Mouse (Mus musculus) ovary, adult 18-20 months (tissue): ENCODE measurements around the gene Csf2ra.
"Not testable (repeated sequence)": the region's sequence is repeated elsewhere in the genome, so short reads cannot be mapped to it uniquely, and the experiment has no call there.

ENCODE experiments used
- DNase-seq: peaks from one replicate; pipeline ENCODE4 v3.0.0; 2022; ENCODE audit warnings: low spot score, mixed read lengths

The Csf2ra gene

DNA sequence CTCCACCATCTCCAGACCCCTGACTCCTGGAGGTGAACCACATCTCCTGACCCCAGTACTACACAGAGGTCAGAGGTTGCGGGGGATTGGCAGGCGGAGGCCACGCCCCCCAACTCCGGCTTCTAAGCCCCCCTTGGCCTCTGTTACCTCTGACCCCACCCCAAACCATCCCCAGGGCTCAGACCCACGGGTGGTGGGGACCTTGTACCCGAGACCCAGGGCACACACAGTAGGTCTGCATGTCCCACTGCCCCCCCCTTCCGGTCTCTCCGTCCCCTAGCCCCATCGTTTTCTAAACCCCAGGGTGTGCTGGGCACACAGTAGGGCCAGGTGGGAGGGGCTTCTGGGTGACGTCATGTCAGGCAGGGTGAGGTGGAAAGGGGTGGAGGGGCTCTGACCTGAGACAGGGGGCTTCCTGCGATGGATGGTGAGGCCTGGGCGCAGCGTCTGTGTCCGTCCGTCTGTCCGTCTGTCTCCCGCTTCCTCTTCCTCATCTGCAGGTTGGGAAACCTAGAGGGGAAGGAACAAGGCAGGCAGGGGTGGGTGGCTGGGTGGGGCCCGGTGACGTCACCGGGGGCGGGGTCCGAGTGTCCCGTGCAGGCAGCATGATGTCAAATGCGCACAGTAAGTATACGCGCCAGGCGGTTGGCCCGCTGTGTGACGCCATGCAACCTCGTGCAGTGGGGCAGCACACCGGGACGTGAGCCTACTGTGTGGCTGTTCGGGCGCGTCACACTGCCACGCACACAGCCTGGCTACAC is at the start of gene Csf2ra:
TSS of gene Csf2ra (minus strand) at position 489 of the 761 bp plus-strand sequence.
- DNase-seq: no peak

DNA sequence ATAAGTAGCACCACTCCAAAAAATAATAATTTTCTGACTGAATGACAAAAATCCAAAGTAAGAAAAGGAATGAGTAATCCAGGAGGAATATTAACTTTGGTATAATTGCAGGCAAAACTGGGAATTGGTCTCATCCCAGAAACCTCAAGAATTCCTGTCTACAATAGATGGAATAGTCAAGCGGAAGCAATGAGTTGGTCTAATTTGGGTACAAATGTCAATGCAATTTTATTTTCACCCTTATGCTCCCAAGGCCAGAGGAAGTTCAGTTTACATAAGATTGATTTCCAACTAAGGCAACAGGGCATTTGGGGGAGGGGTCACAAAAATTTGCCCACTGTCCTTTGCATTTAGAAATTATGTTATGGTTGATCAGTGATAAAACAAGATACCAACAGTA is 47.2 kb upstream of the Csf2ra start:
- DNase-seq: no peak

DNA sequence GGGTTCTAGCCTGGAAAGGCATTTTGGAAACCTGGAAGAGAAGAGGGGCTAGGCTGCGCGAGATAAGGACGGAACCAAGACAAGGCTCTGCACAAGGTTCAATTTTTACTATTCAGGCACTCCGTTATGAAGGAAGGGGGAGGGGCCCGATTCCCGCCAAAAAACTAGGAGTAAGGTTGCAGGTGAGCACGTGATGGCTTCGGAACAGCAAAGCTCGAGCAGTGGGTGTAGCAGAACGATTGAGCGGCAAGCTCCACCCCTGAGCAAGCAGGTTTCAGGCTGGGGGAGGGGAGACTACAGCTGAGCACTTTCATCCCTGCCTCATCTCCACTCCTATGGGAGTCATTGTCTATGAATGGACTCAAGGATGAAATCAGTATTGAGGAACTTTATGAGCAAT is 40.9 kb upstream of the Csf2ra start:
- not testable (repeated sequence) for DNase-seq

DNA sequence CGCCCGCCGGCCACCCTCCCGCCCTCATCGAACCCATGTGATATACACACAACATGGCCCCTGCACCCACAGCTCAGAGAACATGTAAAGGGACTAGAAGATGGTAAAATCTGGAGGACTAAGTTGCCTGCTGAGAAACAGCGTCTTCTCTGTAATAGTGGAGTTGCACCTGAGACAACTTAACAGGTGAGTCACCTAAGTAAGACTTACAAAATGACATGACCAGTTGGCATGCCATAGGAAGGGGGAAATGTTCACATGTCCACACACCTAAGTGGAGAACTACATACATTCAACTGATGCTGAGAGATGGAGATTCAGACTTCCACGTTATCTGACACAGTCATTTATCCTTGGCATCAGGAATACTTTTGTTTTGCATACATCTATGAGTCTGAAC is 38.9 kb upstream of the Csf2ra start:
- no peak for DNase-seq

DNA sequence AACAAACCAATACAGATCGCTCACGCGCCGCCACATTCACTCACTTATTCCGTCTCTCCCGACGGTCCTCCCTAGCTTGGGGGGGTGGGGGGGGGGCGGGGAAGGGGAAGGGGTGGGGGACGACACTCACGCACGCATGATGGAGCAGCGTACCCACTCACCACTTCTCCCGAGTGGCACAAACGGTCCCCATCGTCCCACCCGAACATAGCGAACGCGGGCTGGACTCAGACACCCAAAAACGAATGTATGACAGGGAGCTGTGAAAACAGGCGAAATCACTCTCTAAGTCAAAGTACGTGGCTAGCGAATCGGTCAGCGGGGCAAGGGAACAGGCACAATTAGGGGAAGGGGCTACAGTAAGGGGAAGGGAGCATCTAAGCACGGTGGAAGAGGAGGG is 38.4 kb upstream of the Csf2ra start:
- no peak for DNase-seq

DNA sequence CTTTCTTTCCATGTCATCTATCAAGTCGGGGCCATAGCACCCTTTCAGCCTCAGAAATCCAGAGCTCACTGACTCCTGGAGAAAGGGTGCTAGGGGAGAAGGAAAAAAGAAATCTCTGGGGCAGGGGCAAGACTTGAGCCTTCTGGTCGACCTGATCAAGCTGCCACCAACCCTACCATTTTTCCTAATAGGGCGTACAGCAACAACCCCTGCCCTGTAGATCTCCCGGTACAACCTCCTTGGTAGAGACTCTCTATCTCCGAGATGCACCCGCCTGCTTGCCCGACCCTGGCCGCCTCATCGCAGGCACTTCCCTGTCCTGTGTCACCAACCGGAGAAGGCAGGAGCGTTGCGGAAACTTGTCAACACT is 38.0 kb upstream of the Csf2ra start:
- DNase-seq: no peak

DNA sequence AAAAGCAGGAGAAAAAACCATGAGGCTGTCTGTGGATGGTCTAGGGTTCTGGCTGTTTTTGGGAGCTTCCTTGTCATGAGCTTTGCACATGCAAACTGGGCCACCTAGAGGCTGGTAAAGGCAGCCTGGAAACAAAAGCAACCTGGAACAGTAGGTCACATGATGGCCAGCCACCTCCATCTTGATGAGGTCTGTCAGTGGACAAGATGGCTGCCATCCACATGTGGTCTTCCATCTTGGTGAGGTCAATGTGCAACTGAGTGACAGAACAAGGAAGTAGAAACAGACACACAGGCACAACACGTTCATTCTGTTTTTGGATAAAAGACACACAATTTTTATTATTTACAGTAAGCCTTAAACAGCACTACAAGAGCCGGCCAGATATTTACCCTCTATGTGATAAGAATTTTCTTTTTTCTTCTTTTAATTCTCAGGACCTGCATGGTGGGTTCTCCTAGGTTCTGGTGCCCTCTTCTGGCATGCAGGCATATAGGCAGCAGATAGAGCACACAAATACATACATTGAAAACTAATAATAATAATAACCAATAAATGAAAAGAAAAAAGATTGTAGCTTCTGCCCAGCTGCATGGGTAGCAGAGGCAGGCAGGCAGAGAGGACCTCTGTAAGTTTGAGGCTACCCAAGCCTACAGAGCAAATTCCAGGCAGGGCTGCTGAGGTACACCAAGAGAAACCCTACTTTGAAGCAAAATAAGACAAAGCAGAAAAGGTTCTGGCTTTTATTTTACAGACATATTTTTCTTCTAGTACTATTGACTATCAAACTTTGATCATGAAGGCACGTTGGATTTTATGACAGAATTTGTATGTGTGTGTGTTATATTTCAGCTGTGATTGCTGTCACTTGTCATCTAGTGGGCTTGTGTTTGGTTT is 37.4 kb upstream of the Csf2ra start:
- peak; percentile 76 for DNase-seq

DNA sequence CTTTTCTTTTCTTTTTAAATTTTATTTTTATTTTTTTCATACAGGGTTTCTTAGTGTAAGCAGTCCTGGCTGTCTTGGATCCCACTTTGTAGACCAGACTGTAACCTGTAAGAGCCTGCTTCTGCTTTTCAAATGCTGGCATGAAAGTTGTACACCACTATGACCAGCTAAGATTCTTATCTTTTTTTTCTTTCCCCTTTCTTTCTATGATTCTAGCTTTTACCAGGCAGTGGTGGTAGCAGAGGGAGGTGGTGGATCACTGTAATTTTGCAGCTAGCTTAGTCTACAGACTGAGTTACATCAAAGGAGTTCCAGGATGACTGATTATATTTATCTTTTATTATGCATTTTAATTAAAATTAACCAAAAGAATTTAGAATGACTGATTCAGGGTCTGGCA is 36.7 kb upstream of the Csf2ra start:
- no peak for DNase-seq

DNA sequence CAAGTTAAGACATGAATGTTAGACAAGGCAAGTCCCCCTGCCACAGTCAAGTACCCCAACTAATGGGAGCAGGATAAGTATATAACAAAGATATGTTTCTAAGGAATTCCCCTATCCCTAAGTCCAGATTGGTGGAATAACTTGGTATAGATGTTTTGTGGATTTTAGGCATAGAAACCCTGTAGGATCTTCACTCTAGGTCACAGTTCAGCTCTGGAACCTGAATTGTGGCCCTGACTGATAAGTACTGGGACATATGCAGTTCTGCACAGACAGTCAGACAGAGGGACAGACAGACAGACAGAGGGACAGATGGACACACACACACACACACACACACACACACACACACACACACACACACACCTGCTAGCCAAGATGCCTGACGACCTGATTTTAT is 36.0 kb upstream of the Csf2ra start:
- DNase-seq: no peak

DNA sequence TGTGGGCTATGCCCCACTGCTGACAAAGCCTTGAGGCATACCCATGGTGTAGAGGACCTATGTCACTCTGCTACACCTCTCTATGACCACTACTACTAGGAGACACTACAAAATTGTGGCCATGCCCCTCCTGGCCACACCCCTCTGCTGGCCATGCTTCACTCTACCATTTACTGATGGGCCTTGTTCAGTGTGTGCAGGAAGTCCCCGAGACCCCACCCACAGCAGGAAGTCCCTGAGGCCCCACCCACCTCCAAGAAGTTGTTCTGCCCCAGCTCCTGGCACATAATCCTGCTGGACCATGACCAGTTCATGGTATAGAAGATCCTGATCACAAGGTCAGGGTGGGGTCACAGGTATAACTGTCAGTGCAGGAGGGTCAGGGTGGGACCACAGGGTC is 33.0 kb upstream of the Csf2ra start:
- no peak for DNase-seq

DNA sequence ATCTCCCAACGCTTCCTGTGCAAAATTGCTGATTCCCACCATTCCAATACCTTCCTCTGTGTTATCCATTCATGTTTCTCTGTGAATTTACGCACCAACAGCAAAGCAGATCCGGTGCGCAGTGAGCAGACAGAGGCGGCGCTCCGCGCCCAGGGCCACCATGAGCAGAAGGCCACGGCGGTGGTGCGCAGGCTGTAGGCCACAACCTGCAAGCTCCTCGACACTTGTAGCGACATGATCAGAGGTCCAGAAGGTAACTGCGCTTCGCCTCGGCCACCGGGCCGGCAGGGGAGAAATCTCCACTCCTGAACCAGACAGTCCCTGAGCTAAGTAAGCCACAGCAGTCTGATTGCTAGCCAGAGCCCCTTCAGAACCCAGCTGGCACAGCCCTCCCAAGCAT is 29.5 kb upstream of the Csf2ra start:
- DNase-seq: no peak

DNA sequence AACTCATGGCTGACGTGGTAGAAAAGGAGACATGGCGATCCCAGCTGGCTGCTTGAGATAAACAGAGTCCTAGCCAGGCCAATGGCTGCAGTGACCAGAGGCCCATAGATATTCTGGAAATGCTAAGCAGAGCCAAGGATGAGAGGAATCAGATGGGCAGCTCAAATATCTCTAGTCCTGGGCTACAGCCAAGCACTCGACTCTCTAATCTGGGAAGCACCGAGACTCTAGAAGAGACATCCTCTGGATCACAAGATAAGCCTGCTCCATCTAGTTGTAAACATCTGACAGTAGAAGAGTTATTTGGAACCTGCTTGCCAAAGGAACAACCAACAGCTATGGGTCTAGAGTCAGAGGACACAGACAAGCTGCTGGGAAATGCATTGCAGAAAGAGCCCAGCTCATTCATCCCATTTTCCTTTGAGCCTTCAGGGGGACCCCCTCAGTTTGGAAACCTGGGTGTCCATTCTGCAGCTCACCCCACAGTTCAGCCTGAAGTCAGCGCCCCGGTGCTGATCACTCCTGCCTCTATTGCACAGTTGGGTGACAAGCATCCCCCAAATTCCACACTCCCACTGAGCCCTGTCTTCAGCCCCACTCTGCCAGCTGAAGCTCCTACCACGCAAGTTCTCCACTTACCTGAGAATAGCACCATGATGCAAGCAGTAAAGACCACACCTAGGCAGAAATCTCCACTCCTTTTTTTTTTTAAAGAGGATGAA is 28.1 kb upstream of the Csf2ra start:
- DNase-seq: no peak

DNA sequence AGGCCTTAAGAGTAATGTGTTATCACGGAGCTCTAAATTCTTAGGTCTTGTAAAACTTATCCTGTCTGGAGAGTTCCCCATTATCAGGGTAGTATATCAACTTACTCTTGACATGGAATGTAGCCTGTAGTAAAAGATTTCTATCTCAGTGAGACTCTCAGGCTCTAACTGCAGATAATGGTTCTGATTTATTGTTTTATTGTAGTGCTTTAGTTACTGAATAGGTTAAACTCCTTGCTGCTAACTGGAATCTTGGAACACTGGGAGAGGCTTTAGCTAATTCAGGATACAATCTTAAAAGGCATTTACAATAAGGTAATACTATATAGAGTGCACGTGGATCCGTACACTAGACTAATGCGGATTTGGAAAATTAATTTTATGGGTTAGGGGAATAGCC is 19.1 kb upstream of the Csf2ra start:
- not testable (repeated sequence) for DNase-seq

DNA sequence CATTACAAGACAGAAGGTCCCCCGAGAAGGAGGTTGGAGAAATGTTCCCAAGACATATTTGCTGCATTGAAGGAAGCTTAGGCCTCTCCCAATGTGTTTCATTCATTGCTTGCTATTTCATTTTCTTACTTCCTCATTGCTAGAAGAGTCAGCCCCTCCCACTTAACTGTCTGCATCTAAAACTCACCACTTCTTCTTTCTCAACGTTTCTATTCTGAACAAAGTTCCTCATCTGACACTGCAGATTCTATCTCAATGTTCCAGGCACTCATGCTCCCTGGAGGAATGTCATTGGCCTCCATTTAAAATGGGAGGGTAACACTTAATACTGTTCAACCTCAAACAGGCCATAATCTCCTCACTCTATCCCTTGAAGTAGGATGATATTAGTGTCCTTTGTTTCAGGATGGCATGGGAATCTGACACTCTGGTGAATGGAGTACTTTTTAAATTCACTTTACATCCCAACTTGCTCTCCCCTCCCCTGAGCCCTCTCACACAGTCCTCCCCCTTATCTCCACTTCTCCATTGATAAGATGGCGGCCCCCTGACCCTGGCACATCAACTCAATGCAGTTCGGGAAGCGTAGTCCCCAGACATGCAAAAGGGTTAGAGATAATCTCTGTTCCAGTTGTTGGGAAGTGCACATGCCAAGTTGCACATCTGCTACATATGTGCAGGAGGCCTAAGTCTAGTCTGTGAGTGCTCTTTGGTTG is 16.6 kb upstream of the Csf2ra start:
- DNase-seq: no peak

DNA sequence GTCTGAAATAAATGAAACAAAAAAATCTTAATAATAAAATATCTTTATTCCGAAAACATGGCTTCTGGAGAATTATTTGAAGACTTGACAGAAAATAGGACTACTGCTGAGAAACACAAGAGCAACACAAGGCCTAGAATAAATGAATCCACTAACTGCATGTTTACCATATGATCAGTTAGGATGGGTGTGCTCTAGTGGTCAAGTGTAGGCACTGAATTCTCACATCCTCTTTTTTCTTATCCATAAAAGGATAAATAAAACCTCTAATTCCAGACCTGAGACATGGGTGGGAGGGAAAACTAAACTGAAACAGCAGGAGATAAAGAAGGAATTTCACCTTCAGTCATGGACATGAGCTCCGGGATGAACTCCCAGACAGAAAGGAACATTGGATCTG is 9.7 kb upstream of the Csf2ra start:
- no peak for DNase-seq

DNA sequence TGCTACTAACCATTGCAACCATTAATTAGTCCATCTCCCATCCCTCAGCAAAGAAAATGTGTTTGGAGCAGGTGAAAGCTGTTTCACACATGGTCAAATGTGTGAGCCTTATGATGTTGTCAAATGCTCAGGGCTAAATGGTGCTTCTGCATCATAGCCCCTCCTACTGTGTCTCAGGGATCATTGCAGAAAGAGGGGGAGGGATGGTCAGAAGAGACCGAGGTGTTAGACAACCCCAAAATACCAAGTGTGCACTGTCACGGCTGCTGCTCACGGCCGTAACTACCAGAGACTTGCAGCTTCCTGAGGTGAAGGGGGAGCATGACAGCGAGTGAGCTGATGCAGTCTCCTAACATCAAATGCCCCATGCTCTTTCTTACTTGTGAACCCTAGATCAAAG is 6.3 kb upstream of the Csf2ra start:
- no peak for DNase-seq

DNA sequence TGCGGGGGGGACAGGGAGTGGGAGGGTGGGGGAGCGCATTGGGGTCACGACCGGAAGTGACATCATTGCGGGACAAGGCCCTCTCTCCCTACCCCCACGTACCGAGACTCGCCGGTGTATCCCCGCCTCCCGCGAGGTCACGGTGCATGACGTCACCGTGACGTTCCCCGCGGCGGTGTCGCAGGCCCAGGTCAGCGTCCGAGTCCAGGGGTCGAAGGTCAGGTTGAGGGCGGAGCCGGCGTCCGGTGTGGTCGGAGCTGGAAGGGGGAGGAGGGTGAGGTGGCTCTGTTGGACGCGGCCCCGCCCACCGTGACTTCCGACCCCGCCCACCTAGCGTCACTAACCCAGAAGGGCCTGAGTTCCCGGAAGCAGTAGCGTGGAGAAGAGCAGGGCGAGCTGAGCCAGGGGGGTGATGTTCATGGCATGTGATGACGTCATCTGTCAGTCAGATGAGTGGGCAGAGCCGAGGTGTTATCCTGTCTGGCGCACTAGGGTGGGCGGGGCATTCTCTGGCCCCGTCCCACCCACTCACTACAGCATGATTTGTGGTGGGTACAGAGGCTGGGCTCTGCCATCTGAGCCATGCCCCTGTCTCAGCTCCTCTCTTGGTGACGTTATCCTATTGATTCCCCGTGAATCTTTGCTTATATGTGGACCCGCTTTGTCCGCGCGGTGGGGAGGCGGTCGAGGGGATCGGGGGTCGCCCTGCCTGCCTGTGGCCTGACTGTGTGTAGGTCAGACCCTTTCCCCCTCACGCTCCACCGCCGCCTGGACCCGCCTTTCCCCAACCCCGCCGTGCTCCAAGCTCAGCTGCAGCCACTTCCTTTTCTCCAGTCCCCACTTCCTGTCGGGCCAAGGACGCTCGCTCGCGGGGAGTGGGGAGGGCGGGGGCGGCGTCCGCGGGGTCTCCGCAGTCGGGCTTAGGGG is 1.0 kb downstream of the Csf2ra start:
- DNase-seq: peak; percentile 87

DNA sequence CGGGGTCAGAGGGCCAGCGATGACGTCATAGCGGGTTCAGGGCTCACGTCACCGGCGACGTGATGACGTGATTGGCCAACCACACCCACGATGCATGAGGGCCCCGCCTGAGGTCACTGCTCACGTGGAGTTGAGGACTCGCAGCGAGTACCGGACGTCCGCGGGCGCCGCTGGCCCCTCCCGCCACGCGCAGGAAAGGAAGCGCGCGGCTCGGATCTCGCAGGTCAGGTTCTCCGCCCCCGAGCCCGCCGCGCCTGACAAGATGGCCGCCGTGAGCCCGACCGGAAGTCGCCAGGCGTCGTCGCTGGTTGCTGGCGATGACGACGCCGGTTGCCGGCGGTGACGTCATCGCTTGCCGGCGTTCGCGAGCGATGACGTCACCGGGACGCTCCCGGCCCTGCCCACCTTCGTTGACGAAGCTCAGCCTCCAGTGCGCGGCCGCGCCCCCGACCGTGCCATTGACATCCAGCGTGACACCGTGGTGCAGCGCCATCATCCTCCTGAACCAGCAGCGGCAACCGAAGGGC is 1.8 kb downstream of the Csf2ra start:
- DNase-seq: peak; percentile 69

DNA sequence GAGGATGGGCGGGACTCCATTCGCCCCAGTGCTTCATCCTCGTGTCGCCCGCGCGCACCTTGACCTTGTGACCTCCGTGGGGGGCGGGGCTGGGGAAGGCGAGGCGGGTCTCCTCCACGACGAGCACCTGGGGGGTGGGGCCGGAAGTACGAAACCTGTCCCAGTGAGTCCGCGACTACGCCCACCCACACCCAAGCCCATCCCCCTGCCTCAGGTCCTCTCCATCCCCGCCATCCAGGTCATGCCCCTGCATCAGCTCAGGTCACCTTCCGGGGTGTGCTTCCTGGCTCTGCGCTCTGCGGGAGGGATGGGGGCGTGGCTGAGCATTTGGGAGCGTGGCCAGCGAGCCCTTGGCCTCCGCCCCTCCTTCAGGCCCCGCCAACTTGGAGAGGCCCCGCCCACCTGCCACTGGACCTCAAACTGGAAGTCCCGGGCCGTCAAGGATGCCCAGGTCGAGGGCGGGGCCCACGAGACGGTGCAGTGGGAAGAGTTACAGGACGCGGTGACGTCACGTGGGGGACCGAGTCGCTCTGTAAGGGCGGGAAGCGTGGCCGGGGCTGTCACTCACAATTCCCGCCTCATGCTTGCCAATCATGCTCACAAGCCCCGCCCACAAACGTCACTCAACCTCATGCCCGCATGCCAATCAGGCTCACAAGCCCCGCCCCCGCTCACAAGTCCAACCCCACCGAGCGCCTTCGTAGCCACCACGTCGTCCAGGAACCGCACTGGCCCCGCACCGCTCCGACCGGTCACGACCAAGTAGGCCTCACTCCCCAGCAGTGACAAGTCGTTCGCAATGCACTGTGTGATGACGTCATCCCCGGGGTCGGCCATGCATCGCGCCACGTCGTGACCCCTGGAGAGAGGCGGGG is 2.5 kb downstream of the Csf2ra start:
- peak; percentile 80 for DNase-seq
